Mouse (Mus musculus) hindbrain, embryonic 11.5 days (tissue): ENCODE measurements at regions not wholly inside any gene's neighbourhood (a gene's known extent, or its start where the extent isn't known, plus 50 kb on each side); places are given as distances from the start of the nearest gene placed in this dataset.

Experiments
- ATAC-seq: fragments of 200-750 bp; cut with Nextera tagmentation; 2 replicates; pipeline ENCODE4 v1.8.0; 2017; ENCODE audit warnings: mild to moderate bottlenecking, moderate TSS enrichment, moderate library complexity; ENCODE audit not compliant: low FRiP score
- DNase-seq: peaks from one replicate; pipeline ENCODE4 v3.0.0-alpha.2; 2015; ENCODE audit warnings: low spot score
- H3K27ac ChIP-seq: fragments of 300-500 bp; sonication (generic); 2 replicates; pipeline ENCODE4 v1.5.1; 2014; ENCODE audit warnings: mild to moderate bottlenecking, low read depth, low read length
- H3K27me3 ChIP-seq: fragments of 300-500 bp; sonication (generic); 2 replicates; pipeline ENCODE4 v1.6.1; 2014; ENCODE audit warnings: mild to moderate bottlenecking, low read length, moderate library complexity, mixed read lengths; ENCODE audit not compliant: control insufficient read depth, insufficient read depth
- H3K36me3 ChIP-seq: fragments of 300-500 bp; sonication (generic); 2 replicates; pipeline ENCODE4 v1.6.1; 2014; ENCODE audit warnings: mild to moderate bottlenecking, low read length, moderate library complexity, mixed read lengths; ENCODE audit not compliant: control insufficient read depth, insufficient read depth
- H3K4me1 ChIP-seq: fragments of 300-500 bp; sonication (generic); replicated peaks from 2 replicates; pipeline ENCODE4 v1.6.1; 2014; ENCODE audit warnings: low read length, mixed read lengths; ENCODE audit not compliant: control insufficient read depth, insufficient read depth
- H3K4me2 ChIP-seq: fragments of 300-500 bp; sonication (generic); replicated peaks from 2 replicates; pipeline ENCODE4 v1.6.1; 2014; ENCODE audit warnings: mild to moderate bottlenecking, low read depth, low read length
- H3K4me3 ChIP-seq: fragments of 300-500 bp; sonication (generic); 2 replicates; pipeline ENCODE4 v1.5.1; 2014; ENCODE audit warnings: low read depth, low read length
- H3K9ac ChIP-seq: fragments of 300-500 bp; sonication (generic); 2 replicates; pipeline ENCODE4 v1.6.1; 2014; ENCODE audit warnings: low read depth, low read length
- H3K9me3 ChIP-seq: fragments of 300-500 bp; sonication (generic); 2 replicates; pipeline ENCODE4 v1.6.1; 2016; ENCODE audit warnings: low read length; ENCODE audit not compliant: control insufficient read depth
- WGBS: fragments of 180-500 bp; shearing (Covaris S2); extraction: QIAGEN DNeasy Blood & Tissue Kit; methylation state at CpG from one replicate; pipeline ENCODE4 v1.1.7; 2014; 5-methylcytosine and 5-hydroxymethylcytosine counted together

DNA sequence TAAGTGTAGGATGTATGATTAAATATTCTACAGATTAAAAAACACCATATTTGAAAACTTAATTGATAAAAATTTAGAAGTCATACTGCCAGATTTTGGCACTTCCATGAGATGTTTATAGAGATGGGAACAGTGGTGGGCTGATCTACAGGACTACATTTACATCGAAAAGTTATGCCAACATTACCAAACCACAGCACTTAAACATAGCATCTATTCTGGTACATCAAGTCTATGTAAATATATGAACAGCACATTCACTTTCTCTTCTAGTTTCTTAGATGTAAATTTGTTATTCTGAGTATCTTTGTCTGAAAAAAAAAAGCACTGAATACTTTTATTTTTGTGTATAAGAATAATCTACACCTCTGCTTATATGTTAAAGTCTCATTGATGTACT is 1108.1 kb downstream of the Pla2g4a start:
- DNase-seq (no peak), ATAC-seq (no peak)
- WGBS, result 90% methylated on average over 1 of the region's 1 CpGs
- Histone ChIP-seq H3K4me2 (no peak overlapping the region), H3K4me3 (no peak overlapping the region), H3K36me3 (no peaks in the 10 kb centered on the region), H3K27me3 (no peaks in the 10 kb centered on the region), H3K9ac (no peak overlapping the region), H3K27ac (no peak overlapping the region), H3K9me3 (no peaks in the 10 kb centered on the region), H3K4me1 (no peaks in the 10 kb centered on the region)

DNA sequence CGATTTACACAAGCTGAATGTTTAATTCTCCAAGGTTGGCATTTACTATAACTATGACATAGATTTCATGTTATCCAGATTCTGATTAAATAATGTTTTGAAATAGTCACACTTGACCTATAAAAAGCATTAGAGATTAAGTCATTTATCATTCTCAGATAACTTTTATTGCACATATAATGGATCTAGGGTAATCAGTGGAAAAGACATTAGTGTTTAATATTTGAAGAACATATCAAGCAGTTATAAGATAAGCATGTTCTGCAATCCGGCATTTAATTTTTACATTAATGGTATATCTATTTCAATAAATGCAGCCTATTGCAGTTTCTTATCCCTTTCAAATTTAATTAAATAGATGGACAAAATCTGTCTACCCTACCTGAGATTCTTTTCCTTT is 1114.5 kb downstream of the Pla2g4a start:
- Histone ChIP-seq H3K4me3 (no peak overlapping the region), H3K9ac (no peak overlapping the region), H3K4me1 (no peaks in the 10 kb centered on the region), H3K9me3 (no peaks in the 10 kb centered on the region), H3K36me3 (no peaks in the 10 kb centered on the region), H3K4me2 (no peak overlapping the region), H3K27me3 (no peaks in the 10 kb centered on the region), H3K27ac (no peak overlapping the region)
- 94% methylated on average over 2 of the region's 2 CpGs for WGBS
- ATAC-seq (no peak), DNase-seq (no peak)

DNA sequence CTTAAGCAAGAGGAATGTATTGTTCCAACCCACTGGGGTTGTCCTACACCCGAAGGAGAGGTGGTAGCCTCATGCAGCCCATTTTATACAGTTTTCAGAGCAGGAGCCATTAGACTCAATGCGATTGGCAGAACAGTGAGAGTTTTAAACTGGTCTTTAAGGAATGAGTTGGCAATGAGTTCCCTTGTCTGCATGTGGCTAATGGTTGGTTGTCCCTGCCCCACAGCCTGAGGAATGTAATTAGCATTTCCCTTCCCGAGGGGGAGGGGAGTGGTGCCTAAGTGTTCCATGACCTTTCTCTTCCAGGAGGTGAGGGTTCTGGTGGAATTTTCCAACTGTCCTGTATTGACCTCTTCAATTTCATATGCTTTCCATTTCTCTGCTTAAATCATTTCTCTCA is 1137.9 kb downstream of the Pla2g4a start:
- DNase-seq, result no peak
- Histone ChIP-seq H3K27ac (no peak overlapping the region), H3K27me3 (no peaks in the 10 kb centered on the region), H3K4me1 (no peaks in the 10 kb centered on the region), H3K36me3 (no peaks in the 10 kb centered on the region), H3K9me3 (no peaks in the 10 kb centered on the region), H3K4me3 (no peak overlapping the region), H3K9ac (no peak overlapping the region), H3K4me2 (no peak overlapping the region)
- no peak for ATAC-seq
- 46% methylated on average over 3 of the region's 3 CpGs for WGBS

DNA sequence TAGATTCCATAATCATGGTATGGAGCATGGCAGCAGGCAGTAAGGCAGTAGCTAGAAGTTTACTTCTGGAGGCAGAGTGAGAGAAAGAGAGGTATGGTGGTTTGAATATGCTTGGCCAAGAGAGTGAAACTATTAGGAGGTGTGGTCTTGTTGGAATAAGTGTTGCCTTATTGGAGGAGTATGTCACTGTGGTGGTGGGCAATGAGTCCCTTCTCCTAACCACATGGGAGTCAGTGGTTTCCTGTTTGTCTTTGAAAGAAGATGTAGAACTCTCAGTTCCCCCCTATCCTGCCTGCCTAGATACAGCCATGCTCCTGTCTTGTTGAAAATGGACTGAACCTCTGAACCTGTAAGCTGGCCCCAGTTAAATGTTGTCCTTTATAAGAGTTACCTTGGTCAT is 1152.4 kb downstream of the Pla2g4a start:
- Histone ChIP-seq H3K4me3 (no peak overlapping the region), H3K4me2 (no peak overlapping the region), H3K27me3 (no peaks in the 10 kb centered on the region), H3K9ac (no peak overlapping the region), H3K4me1 (no peaks in the 10 kb centered on the region), H3K9me3 (no peaks in the 10 kb centered on the region), H3K27ac (no peak overlapping the region), H3K36me3 (no peaks in the 10 kb centered on the region)
- DNase-seq (no peak), ATAC-seq (no peak)

DNA sequence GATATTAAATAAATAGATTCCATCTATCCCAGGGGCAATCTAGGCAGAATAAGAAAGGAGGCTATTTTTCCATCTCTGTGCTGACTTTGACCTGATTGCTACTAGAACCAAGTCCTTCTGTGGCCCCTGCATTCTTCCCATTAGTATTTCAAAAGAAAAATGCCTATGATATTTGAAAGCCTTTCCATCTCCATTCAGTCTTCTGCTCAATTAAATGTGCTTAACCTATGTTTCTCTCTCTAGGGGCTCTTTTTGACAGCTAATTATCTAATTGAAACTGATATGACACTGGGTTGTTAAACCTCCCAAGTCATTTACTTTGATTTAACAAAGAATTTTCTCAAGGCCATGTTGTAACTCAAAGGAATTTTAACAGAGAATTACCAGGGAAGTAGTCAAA is 1164.0 kb downstream of the Pla2g4a start:
- DNase-seq, result no peak

DNA sequence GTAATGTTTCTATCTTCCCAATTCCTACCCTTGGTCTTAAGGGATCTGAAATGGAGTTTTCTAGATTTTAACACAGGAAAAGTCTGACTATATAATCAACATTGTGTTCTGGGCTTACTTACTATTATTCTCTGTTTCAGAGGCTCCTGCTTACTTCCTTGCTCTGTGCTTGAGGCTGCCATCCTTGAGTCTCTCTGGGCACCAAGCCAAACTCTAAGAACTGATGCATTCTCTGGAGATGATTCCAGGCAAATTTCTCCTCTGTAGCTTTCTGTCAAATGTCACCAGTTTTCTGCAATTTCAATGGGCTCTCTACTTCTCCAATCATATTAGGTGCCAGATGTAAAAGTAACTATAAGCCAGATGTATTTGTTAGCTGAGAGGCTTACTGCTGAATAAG is 1210.3 kb downstream of the Pla2g4a start:
- H3K36me3 ChIP-seq, result no peaks in the 10 kb centered on the region
- ATAC-seq, result no peak
- no peak for DNase-seq
- no peak overlapping the region for H3K4me3 ChIP-seq
- no peak overlapping the region for H3K4me2 ChIP-seq
- H3K9ac ChIP-seq, result no peak overlapping the region
- H3K27ac ChIP-seq, result no peak overlapping the region
- no peaks in the 10 kb centered on the region for H3K9me3 ChIP-seq
- no peaks in the 10 kb centered on the region for H3K4me1 ChIP-seq
- no peaks in the 10 kb centered on the region for H3K27me3 ChIP-seq

More for the DNA sequence above, 1164.0 kb downstream of the Pla2g4a start:
- Histone ChIP-seq H3K9ac (no peak overlapping the region), H3K4me2 (no peak overlapping the region), H3K36me3 (no peaks in the 10 kb centered on the region), H3K27me3 (no peaks in the 10 kb centered on the region), H3K4me3 (no peak overlapping the region), H3K4me1 (no peaks in the 10 kb centered on the region), H3K27ac (no peak overlapping the region), H3K9me3 (no peaks in the 10 kb centered on the region)
- no peak for ATAC-seq

DNA sequence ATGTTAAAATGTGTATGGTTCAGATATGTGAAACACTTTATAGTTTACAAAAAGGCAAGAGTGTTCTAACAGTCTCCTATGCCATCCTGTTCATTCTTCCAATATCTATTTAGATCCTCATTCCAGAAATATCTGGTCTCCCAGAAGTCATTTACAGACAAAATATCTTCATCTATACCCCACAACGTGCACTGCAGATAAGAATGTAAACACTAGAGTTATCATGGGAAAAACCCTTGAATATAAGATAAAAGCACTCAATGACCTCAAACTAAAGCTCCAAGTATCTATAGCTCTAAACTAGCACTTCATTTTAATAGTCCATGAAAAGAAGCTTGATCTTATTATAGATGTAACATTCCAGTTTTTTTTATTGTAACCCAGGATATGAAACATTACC is 1239.0 kb downstream of the Pla2g4a start:
- H3K4me2 ChIP-seq, result no peak overlapping the region
- no peaks in the 10 kb centered on the region for H3K27me3 ChIP-seq
- H3K4me3 ChIP-seq, result no peak overlapping the region
- H3K9me3 ChIP-seq, result no peaks in the 10 kb centered on the region
- no peak overlapping the region for H3K9ac ChIP-seq
- no peak for DNase-seq
- no peaks in the 10 kb centered on the region for H3K4me1 ChIP-seq
- H3K27ac ChIP-seq, result no peak overlapping the region
- 64% methylated on average over 1 of the region's 1 CpGs for WGBS
- ATAC-seq, result no peak
- H3K36me3 ChIP-seq, result no peaks in the 10 kb centered on the region

DNA sequence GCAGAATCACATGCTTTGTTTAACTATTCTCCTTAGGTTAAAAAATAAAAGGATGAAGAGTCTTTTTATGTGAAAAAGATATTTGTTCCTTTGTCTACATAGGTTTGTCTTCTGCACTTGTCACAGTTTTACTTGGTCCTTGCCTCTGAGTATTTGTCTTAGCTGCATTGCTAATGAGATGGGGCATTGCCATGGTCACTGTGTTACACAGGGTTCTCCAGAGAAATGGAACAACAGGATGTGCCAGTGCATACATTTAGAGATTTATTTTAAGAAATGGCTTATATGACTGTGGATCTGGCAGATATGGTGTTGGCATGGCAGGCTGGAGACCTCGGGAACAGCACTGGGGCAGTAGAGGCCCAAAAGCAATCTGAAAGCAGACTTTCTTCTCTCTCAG is 1239.7 kb downstream of the Pla2g4a start:
- WGBS, result 86% methylated on average over 1 of the region's 1 CpGs
- Histone ChIP-seq H3K27me3 (no peaks in the 10 kb centered on the region), H3K4me1 (no peaks in the 10 kb centered on the region), H3K9ac (no peak overlapping the region), H3K9me3 (no peaks in the 10 kb centered on the region), H3K4me3 (no peak overlapping the region), H3K27ac (no peak overlapping the region), H3K36me3 (no peaks in the 10 kb centered on the region), H3K4me2 (no peak overlapping the region)
- DNase-seq (no peak), ATAC-seq (no peak)

DNA sequence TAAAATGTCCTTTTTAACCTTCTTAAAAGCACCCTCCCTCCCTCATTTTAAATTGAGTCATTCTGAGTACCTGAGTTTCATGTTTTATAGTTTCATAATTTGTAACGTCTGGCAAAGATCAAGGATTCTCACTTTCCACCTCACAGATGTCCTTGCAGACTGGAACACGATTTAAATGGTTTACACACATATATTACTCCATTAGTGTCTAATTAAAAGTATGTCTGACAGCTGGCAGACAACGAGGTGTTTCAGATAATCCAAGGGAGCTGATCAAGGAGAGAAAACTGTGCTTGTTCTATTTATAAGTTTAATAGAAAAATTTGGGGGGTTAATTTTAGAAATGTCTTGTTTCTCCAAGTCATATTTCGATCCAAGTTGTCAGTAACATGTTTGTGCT is 1240.1 kb downstream of the Pla2g4a start:
- H3K4me1 ChIP-seq, result no peaks in the 10 kb centered on the region
- ATAC-seq, result no peak
- WGBS, result 72% methylated on average over 4 of the region's 4 CpGs

More for the DNA sequence above, 1240.1 kb downstream of the Pla2g4a start:
- Histone ChIP-seq H3K27me3 (no peaks in the 10 kb centered on the region), H3K4me3 (no peak overlapping the region), H3K36me3 (no peaks in the 10 kb centered on the region), H3K9ac (no peak overlapping the region), H3K4me2 (no peak overlapping the region), H3K27ac (no peak overlapping the region), H3K9me3 (no peaks in the 10 kb centered on the region)
- no peak for DNase-seq
